15 mouse cellular contexts compared by ENCODE assay signal in genomic region chr7:16900526-16900925, GRCm38 (mm10). TPM values are rescaled to one million over a fixed set of nuclear protein-coding genes. Genes with fewer than 3 reads are reported as not detected.
DNase-seq lines count a peak whose midpoint lies in the region; ATAC-seq and TF ChIP-seq lines count a peak whose summit lies in the region.
"Had no signal": no experiment of that assay in that cellular context is flagged by ENCODE, and none has a peak within 500 bp of the region (broad histone marks: within the 10 kb centered on the region; RNA-seq: fewer than 3 reads in every experiment).

No protein-coding gene starts in this region.

- in situ Hi-C loops in CH12.LX (cut with MboI; ENCODE audit: low pct_ligation_motif_present, low pct_unique_long_range_greater_than_20kb, low sequenced_read_pairs) = no loop called here

- no peaks in the 10 kb centered on the region for H3K27me3 ChIP-seq in CH12.LX (replicated peaks)
- peaks cover under 1% of the 10 kb centered on the region; the same call in 1 of the 2 replicates for H3K27me3 ChIP-seq in hindbrain, embryonic 14.5 days (ENCODE audit: control insufficient read depth, insufficient read depth, low read length)
- H3K27me3 ChIP-seq in midbrain, embryonic 14.5 days (ENCODE audit: control insufficient read depth, insufficient read depth, low read length) = no peaks in the 10 kb centered on the region
- peaks cover 36% of the 10 kb centered on the region for H3K27me3 ChIP-seq in heart, embryonic 11.5 days (ENCODE audit: control insufficient read depth, insufficient read depth, low read length)
- peaks cover 29% of the 10 kb centered on the region for H3K27me3 ChIP-seq in liver, embryonic 12.5 days (replicated peaks)
- H3K27me3 ChIP-seq: intestine, embryonic 15.5 days had no signal

- peak; percentile 47 for DNase-seq in gastrocnemius, adult 18-20 months (ENCODE audit: low spot score)
- no peak for DNase-seq in gastrocnemius, postnatal 25 days
- no peak for DNase-seq in CH12.LX (ENCODE audit: extremely low read depth)
- DNase-seq in hindbrain, embryonic 14.5 days (ENCODE audit: low spot score) = no peak
- DNase-seq in midbrain, embryonic 14.5 days = peak; percentile 57
- DNase-seq in lung, postnatal 36 days = no peak
- DNase-seq: adrenal gland, postnatal 10 days; layer of hippocampus, adult 9-11 months; liver, postnatal 0 days; lung, postnatal 4 days; spleen, adult 18-20 months had no signal

- no peak for TF ChIP-seq EP300 in CH12.LX (IDR thresholded peaks at IDR 0.05; ENCODE audit: low read length)

- no peak overlapping the region for H3K4me2 ChIP-seq in CH12.LX (ENCODE audit: insufficient read depth, low read depth, poor library complexity, severe bottlenecking)
- no peak overlapping the region for H3K4me2 ChIP-seq in hindbrain, embryonic 14.5 days (replicated peaks)
- H3K4me2 ChIP-seq in midbrain, embryonic 14.5 days (ENCODE audit: low read length) = no peak overlapping the region
- H3K4me2 ChIP-seq in heart, embryonic 11.5 days = no peak overlapping the region
- H3K4me2 ChIP-seq in liver, embryonic 12.5 days = no peak overlapping the region
- H3K4me2 ChIP-seq: intestine, embryonic 15.5 days had no signal

- no peak for TF ChIP-seq RAD21 in CH12.LX (IDR thresholded peaks at IDR 0.05; ENCODE audit: low read depth, low read length)

- H3K4me1 ChIP-seq in CH12.LX (ENCODE audit: control insufficient read depth in 1 of 2, insufficient read depth in 2 of 2) = peaks cover 37 to 68% of the 10 kb centered on the region in 2 experiments
- peaks cover 10% of the 10 kb centered on the region; the same call in 1 of the 2 replicates for H3K4me1 ChIP-seq in hindbrain, embryonic 14.5 days (replicated peaks; ENCODE audit: control insufficient read depth, insufficient read depth, low read length)
- peaks cover 6% of the 10 kb centered on the region; the same call in 1 of the 2 replicates for H3K4me1 ChIP-seq in midbrain, embryonic 14.5 days (ENCODE audit: control insufficient read depth, insufficient read depth, low read length)
- peaks cover 8% of the 10 kb centered on the region; the same call in 1 of the 2 replicates for H3K4me1 ChIP-seq in heart, embryonic 11.5 days (ENCODE audit: control insufficient read depth, insufficient read depth, low read length)
- peaks cover 38% of the 10 kb centered on the region for H3K4me1 ChIP-seq in liver, embryonic 12.5 days

- no peak overlapping the region for H3K27ac ChIP-seq in CH12.LX (ENCODE audit: insufficient read depth, low read depth)
- H3K27ac ChIP-seq in hindbrain, embryonic 14.5 days = no peak overlapping the region
- H3K27ac ChIP-seq in midbrain, embryonic 14.5 days (replicated peaks; ENCODE audit: low read depth, low read length) = 0 out of 2 replicates have a peak overlapping the region, but pooled peaks have one; percentile 37
- no peak overlapping the region for H3K27ac ChIP-seq in heart, embryonic 11.5 days (ENCODE audit: low read depth, low read length)
- no peak overlapping the region for H3K27ac ChIP-seq in liver, embryonic 12.5 days
- H3K27ac ChIP-seq: intestine, embryonic 15.5 days; kidney, postnatal 0 days had no signal

- H3K9ac ChIP-seq in CH12.LX (ENCODE audit: insufficient read depth, low read depth) = no peak overlapping the region
- H3K9ac ChIP-seq in hindbrain, embryonic 14.5 days = no peak overlapping the region
- H3K9ac ChIP-seq in midbrain, embryonic 14.5 days (replicated peaks; ENCODE audit: low read length) = no peak overlapping the region
- no peak overlapping the region for H3K9ac ChIP-seq in heart, embryonic 11.5 days (ENCODE audit: low read depth, low read length)
- no peak overlapping the region for H3K9ac ChIP-seq in liver, embryonic 12.5 days
- H3K9ac ChIP-seq: intestine, embryonic 15.5 days; liver, postnatal 0 days had no signal

- ATAC-seq in hindbrain, embryonic 14.5 days (ENCODE audit: low FRiP score) = peak; percentile 21; the same call in 1 of the 2 replicates
- ATAC-seq in midbrain, embryonic 14.5 days (ENCODE audit: low FRiP score, low TSS enrichment) = no peak
- no peak for ATAC-seq in heart, embryonic 11.5 days (replicated peaks; ENCODE audit: insufficient number of reproducible peaks, low FRiP score, low TSS enrichment)
- ATAC-seq in liver, embryonic 12.5 days = no peak
- ATAC-seq: intestine, embryonic 15.5 days; liver, postnatal 0 days had no signal

- TF ChIP-seq CTCF in CH12.LX (conservative IDR thresholded peaks at IDR 0.05 in 1 of 2, IDR thresholded peaks at IDR 0.05 in 1 of 2; ENCODE audit: low read depth in 2 of 2, low read length in 2 of 2) = no peak

- WGBS in hindbrain, embryonic 14.5 days = 22% methylated on average over 5 of the region's 5 CpGs
- WGBS in midbrain, embryonic 14.5 days = 8% methylated on average over 5 of the region's 5 CpGs
- 33% methylated on average over 5 of the region's 5 CpGs for WGBS in heart, embryonic 11.5 days (ENCODE audit: insufficient replicate concordance)
- 37% methylated on average over 5 of the region's 5 CpGs for WGBS in liver, embryonic 12.5 days (ENCODE audit: insufficient replicate concordance)

- no peak overlapping the region for H3K4me3 ChIP-seq in CH12.LX (replicated peaks in 1 of 3; ENCODE audit: low read depth in 2 of 3, low read length in 2 of 3, poor library complexity in 1 of 3)
- H3K4me3 ChIP-seq in hindbrain, embryonic 14.5 days (replicated peaks; ENCODE audit: low read length) = no peak overlapping the region
- no peak overlapping the region for H3K4me3 ChIP-seq in midbrain, embryonic 14.5 days (replicated peaks; ENCODE audit: low read depth, low read length)
- no peak overlapping the region for H3K4me3 ChIP-seq in heart, embryonic 11.5 days (ENCODE audit: low read depth, low read length)
- H3K4me3 ChIP-seq in liver, embryonic 12.5 days = no peak overlapping the region
- H3K4me3 ChIP-seq: intestine, embryonic 15.5 days had no signal

- no peaks in the 10 kb centered on the region for H3K79me2 ChIP-seq in CH12.LX (replicated peaks; ENCODE audit: control insufficient read depth, extremely low read depth, insufficient read depth, poor library complexity, severe bottlenecking)

- no peaks in the 10 kb centered on the region for H3K9me3 ChIP-seq in CH12.LX (replicated peaks; ENCODE audit: low read length)
- no peaks in the 10 kb centered on the region for H3K9me3 ChIP-seq in hindbrain, embryonic 14.5 days (ENCODE audit: control insufficient read depth, low read length)
- H3K9me3 ChIP-seq in midbrain, embryonic 14.5 days (ENCODE audit: control insufficient read depth, low read length) = no peaks in the 10 kb centered on the region
- H3K9me3 ChIP-seq in heart, embryonic 11.5 days (replicated peaks; ENCODE audit: control insufficient read depth, low read length) = no peaks in the 10 kb centered on the region
- no peaks in the 10 kb centered on the region for H3K9me3 ChIP-seq in liver, embryonic 12.5 days (replicated peaks)
- H3K9me3 ChIP-seq: intestine, embryonic 15.5 days had no signal

- TF ChIP-seq POLR2A in CH12.LX (IDR thresholded peaks at IDR 0.05; ENCODE audit: low read depth, low read length) = no peak

- dilution Hi-C loops in CH12.LX (cut with MboI; ENCODE audit: extremely low pct_ligation_motif_present, extremely low pct_unique_long_range_greater_than_20kb, low sequenced_read_pairs) = no loop called here

- no peaks in the 10 kb centered on the region for H3K36me3 ChIP-seq in CH12.LX (replicated peaks in 1 of 2; ENCODE audit: control insufficient read depth in 1 of 2, insufficient read depth in 1 of 2, low read length in 1 of 2)
- H3K36me3 ChIP-seq in hindbrain, embryonic 14.5 days (replicated peaks; ENCODE audit: control insufficient read depth, insufficient read depth) = no peaks in the 10 kb centered on the region
- no peaks in the 10 kb centered on the region for H3K36me3 ChIP-seq in midbrain, embryonic 14.5 days (ENCODE audit: control insufficient read depth, insufficient read depth, low read length)
- H3K36me3 ChIP-seq in heart, embryonic 11.5 days (ENCODE audit: control insufficient read depth, insufficient read depth, low read length) = no peaks in the 10 kb centered on the region
- no peaks in the 10 kb centered on the region for H3K36me3 ChIP-seq in liver, embryonic 12.5 days
- H3K36me3 ChIP-seq: intestine, embryonic 15.5 days had no signal

RNA-seq across cellular contexts. Expression of gene Ptgir, which starts 5.8 kb away (rescaled TPM):
- 1 to 10 TPM in 1 of 2 experiments, under 1 TPM in 1; 0.39 to 2.2 TPM for total RNA-seq in gastrocnemius, adult 18-20 months (2021)
- total RNA-seq in gastrocnemius, postnatal 25 days (2021) = 1 to 10 TPM in 1 of 2 experiments, under 1 TPM in 1; 0.97 to 1.3 TPM
- 7.0 and 7.5 TPM in 2 replicates for total RNA-seq in CH12.LX (2012; rRNA removed)
- total RNA-seq in CH12.LX (2014; rRNA removed) = 2.7 and 3.8 TPM in 2 replicates
- 31.1 and 33.3 TPM in 2 replicates for polyA plus RNA-seq in CH12.LX (2012; ENCODE audit: insufficient read length, low read depth)
- 0.26 TPM in 1 of 2 replicates, not detected in the other for polyA plus RNA-seq in hindbrain, embryonic 14.5 days (2014; fragmentation: Nextera tagmentation; extraction: Ambion mirVana)
- polyA plus RNA-seq in midbrain, embryonic 14.5 days (2014; fragmentation: Nextera tagmentation; extraction: Ambion mirVana) = 0.16 and 0.30 TPM in 2 replicates
- polyA plus RNA-seq in heart, embryonic 11.5 days (2014; fragmentation: Nextera tagmentation; extraction: Ambion mirVana) = 0.19 and 0.34 TPM in 2 replicates
- 0.86 and 1.5 TPM in 2 replicates for polyA plus RNA-seq in liver, embryonic 12.5 days (2016; fragmentation: Nextera tagmentation; extraction: Ambion mirVana)

RNA-seq across cellular contexts. Expression of gene Gng8, which starts 8.9 kb away (rescaled TPM):
- total RNA-seq in gastrocnemius, adult 18-20 months (2021) = under 1 TPM; 0.37 to 0.71 TPM
- not detected for total RNA-seq in gastrocnemius, postnatal 25 days (2021)
- total RNA-seq in CH12.LX (2012; rRNA removed) (0.25 TPM in 1 of 2 replicates, not detected in the other), CH12.LX (2014; rRNA removed) (not detected in 2 replicates)
- polyA plus RNA-seq in CH12.LX (2012; ENCODE audit: insufficient read length, low read depth) = 2.4 and 2.5 TPM in 2 replicates
- polyA plus RNA-seq in hindbrain, embryonic 14.5 days (2014; fragmentation: Nextera tagmentation; extraction: Ambion mirVana) = 0.78 and 2.5 TPM in 2 replicates
- polyA plus RNA-seq in midbrain, embryonic 14.5 days (2014; fragmentation: Nextera tagmentation; extraction: Ambion mirVana) = 11.7 and 17.2 TPM in 2 replicates
- 3.5 and 4.2 TPM in 2 replicates for polyA plus RNA-seq in heart, embryonic 11.5 days (2014; fragmentation: Nextera tagmentation; extraction: Ambion mirVana)
- polyA plus RNA-seq in liver, embryonic 12.5 days (2016; fragmentation: Nextera tagmentation; extraction: Ambion mirVana) = 0.80 and 1.7 TPM in 2 replicates

RNA-seq across cellular contexts. Expression of gene Calm3, which starts 23.4 kb away (rescaled TPM):
- 100 to 1,000 TPM; 334 to 349 TPM for total RNA-seq in gastrocnemius, adult 18-20 months (2021)
- total RNA-seq in gastrocnemius, postnatal 25 days (2021) = 100 to 1,000 TPM; 257 to 291 TPM
- 312 and 326 TPM in 2 replicates for total RNA-seq in CH12.LX (2012; rRNA removed)
- total RNA-seq in CH12.LX (2014; rRNA removed) = 277 and 294 TPM in 2 replicates
- polyA plus RNA-seq in CH12.LX (2012; ENCODE audit: insufficient read length, low read depth) = 623 and 775 TPM in 2 replicates
- 510 and 527 TPM in 2 replicates for polyA plus RNA-seq in hindbrain, embryonic 14.5 days (2014; fragmentation: Nextera tagmentation; extraction: Ambion mirVana)
- 494 and 652 TPM in 2 replicates for polyA plus RNA-seq in midbrain, embryonic 14.5 days (2014; fragmentation: Nextera tagmentation; extraction: Ambion mirVana)
- polyA plus RNA-seq in heart, embryonic 11.5 days (2014; fragmentation: Nextera tagmentation; extraction: Ambion mirVana) = 150 and 156 TPM in 2 replicates
- 91.2 and 94.4 TPM in 2 replicates for polyA plus RNA-seq in liver, embryonic 12.5 days (2016; fragmentation: Nextera tagmentation; extraction: Ambion mirVana)

RNA-seq across cellular contexts. Expression of gene Dact3, which starts 25.4 kb away (rescaled TPM):
- 1 to 10 TPM in 1 of 2 experiments, under 1 TPM in 1; 0.89 to 1.6 TPM for total RNA-seq in gastrocnemius, adult 18-20 months (2021)
- 1 to 10 TPM; 1.9 to 2.3 TPM for total RNA-seq in gastrocnemius, postnatal 25 days (2021)
- total RNA-seq in CH12.LX (2012; rRNA removed) (2.9 and 3.5 TPM in 2 replicates), CH12.LX (2014; rRNA removed) (4.0 and 5.1 TPM in 2 replicates)
- polyA plus RNA-seq in CH12.LX (2012; ENCODE audit: insufficient read length, low read depth) = 9.2 and 12.0 TPM in 2 replicates
- 5.8 and 6.6 TPM in 2 replicates for polyA plus RNA-seq in hindbrain, embryonic 14.5 days (2014; fragmentation: Nextera tagmentation; extraction: Ambion mirVana)
- polyA plus RNA-seq in midbrain, embryonic 14.5 days (2014; fragmentation: Nextera tagmentation; extraction: Ambion mirVana) = 4.9 and 6.2 TPM in 2 replicates
- polyA plus RNA-seq in heart, embryonic 11.5 days (2014; fragmentation: Nextera tagmentation; extraction: Ambion mirVana) = 9.5 and 10.6 TPM in 2 replicates
- 1.5 TPM in 2 replicates for polyA plus RNA-seq in liver, embryonic 12.5 days (2016; fragmentation: Nextera tagmentation; extraction: Ambion mirVana)

RNA-seq across cellular contexts. Expression of gene Pnmal2, which starts 44.0 kb away (rescaled TPM):
- total RNA-seq in gastrocnemius, adult 18-20 months (2021) = under 1 TPM; 0.50 to 0.64 TPM
- 1 to 10 TPM; 2.3 to 3.3 TPM for total RNA-seq in gastrocnemius, postnatal 25 days (2021)
- 0.21 and 0.38 TPM in 2 replicates for total RNA-seq in CH12.LX (2012; rRNA removed)
- not detected in 2 replicates for total RNA-seq in CH12.LX (2014; rRNA removed)
- 0.09 TPM in 1 of 2 replicates, not detected in the other for polyA plus RNA-seq in CH12.LX (2012; ENCODE audit: insufficient read length, low read depth)
- 96.1 and 96.4 TPM in 2 replicates for polyA plus RNA-seq in hindbrain, embryonic 14.5 days (2014; fragmentation: Nextera tagmentation; extraction: Ambion mirVana)
- 115 and 116 TPM in 2 replicates for polyA plus RNA-seq in midbrain, embryonic 14.5 days (2014; fragmentation: Nextera tagmentation; extraction: Ambion mirVana)
- polyA plus RNA-seq in heart, embryonic 11.5 days (2014; fragmentation: Nextera tagmentation; extraction: Ambion mirVana) = 1.5 and 2.0 TPM in 2 replicates
- 0.41 and 0.75 TPM in 2 replicates for polyA plus RNA-seq in liver, embryonic 12.5 days (2016; fragmentation: Nextera tagmentation; extraction: Ambion mirVana)

Comparison
In these comparisons a context has a peak if more than half of its experiments do, and no peak if none do; other contexts are left out.
1. DNase-seq: peak in gastrocnemius, adult 18-20 months (single experiment) and midbrain, embryonic 14.5 days (single experiment); none in gastrocnemius, postnatal 25 days (single experiment), CH12.LX (single experiment), hindbrain, embryonic 14.5 days (single experiment) and lung, postnatal 36 days (single experiment).
2. RNA of gene Ptgir, which starts 5.8 kb away (polyA plus RNA-seq): 31.1 to 33.3 TPM in CH12.LX; 0.86 to 1.5 TPM in liver, embryonic 12.5 days, 0.19 to 0.34 TPM in heart, embryonic 11.5 days, 0.16 to 0.30 TPM in midbrain, embryonic 14.5 days and 0.26 TPM in hindbrain, embryonic 14.5 days; every median in the first group is over 10 times any median in the second.